Mouse (Mus musculus) liver, postnatal 0 days (tissue): ENCODE results near the gene Abl1. TPM values are rescaled to one million over a fixed set of nuclear protein-coding genes. Genes with fewer than 3 reads are reported as not detected.
A peak's percentile ranks its signal among the peaks of the same experiment; 100 is the strongest.

Experiments
- ATAC-seq: fragments of 200-750 bp; cut with Nextera tagmentation; 2 replicates; pipeline ENCODE4 v1.8.0; 2017; ENCODE audit warnings: mild to moderate bottlenecking, moderate library complexity
- DNase-seq: peaks from one replicate; pipeline ENCODE4 v3.0.0-alpha.2; 2016
- H3K27ac ChIP-seq: fragments of 300-500 bp; sonication (generic); 2 replicates; pipeline ENCODE4 v1.5.1; 2014; ENCODE audit warnings: antibody characterized with exemption, moderate library complexity, mild to moderate bottlenecking, low read depth
- H3K27me3 ChIP-seq: fragments of 300-500 bp; sonication (generic); 2 replicates; pipeline ENCODE4 v1.6.1; 2014; ENCODE audit warnings: low read length, control low read depth, mixed read lengths; ENCODE audit not compliant: insufficient read depth
- H3K36me3 ChIP-seq: fragments of 300-500 bp; sonication (generic); replicated peaks from 2 replicates; pipeline ENCODE4 v1.6.1; 2014; ENCODE audit warnings: mild to moderate bottlenecking, control low read depth, low read length, moderate library complexity, mixed read lengths; ENCODE audit not compliant: insufficient read depth
- H3K4me1 ChIP-seq: fragments of 300-500 bp; sonication (generic); 2 replicates; pipeline ENCODE4 v1.6.1; 2014; ENCODE audit warnings: antibody characterized with exemption, mild to moderate bottlenecking, control low read depth; ENCODE audit not compliant: insufficient read depth
- H3K4me2 ChIP-seq: fragments of 300-500 bp; sonication (generic); 2 replicates; pipeline ENCODE4 v1.6.1; 2014; ENCODE audit warnings: low read depth, mild to moderate bottlenecking, low read length, moderate library complexity, mixed read lengths
- H3K4me3 ChIP-seq: fragments of 300-500 bp; sonication (generic); 2 replicates; pipeline ENCODE4 v1.5.1; 2014; ENCODE audit warnings: low read depth, low read length
- H3K9ac ChIP-seq: fragments of 300-500 bp; sonication (generic); replicated peaks from 2 replicates; pipeline ENCODE4 v1.6.1; 2014; ENCODE audit warnings: mild to moderate bottlenecking, moderate library complexity
- H3K9me3 ChIP-seq: fragments of 300-500 bp; sonication (generic); 2 replicates; pipeline ENCODE4 v1.6.1; 2016; ENCODE audit warnings: mild to moderate bottlenecking, control low read depth, low read length, mixed read lengths
- CTCF ChIP-seq: sonication (generic); IDR thresholded peaks from 2 replicates; pipeline ENCODE4 v1.5.1; 2016; ENCODE audit warnings: antibody characterized with exemption, low read depth
- EP300 ChIP-seq: IDR thresholded peaks from 2 replicates; pipeline ENCODE4 v1.6.1; 2016; ENCODE audit warnings: antibody characterized with exemption, low read depth, mild to moderate bottlenecking
- WGBS: fragments of 180-500 bp; shearing (Covaris S2); extraction: QIAGEN DNeasy Blood & Tissue Kit; methylation state at CpG from one replicate; pipeline ENCODE4 v1.1.7; 2014; ENCODE audit not compliant: insufficient replicate concordance; 5-methylcytosine and 5-hydroxymethylcytosine counted together
- polyA plus RNA-seq: library from polyadenylated mRNA; unstranded; fragments of >200 nt; fragmentation: Nextera tagmentation; extraction: Ambion mirVana; gene quantifications from 2 replicates; pipeline ENCODE4 v1.2.1, GENCODE M21; 2015

The Abl1 gene
- polyA plus RNA-seq, 1 experiment from 2014 or later, result 4.1 TPM

- 85% methylated on average over 6 of the region's 6 CpGs for WGBS
- no peak for ATAC-seq
- TF ChIP-seq CTCF (no peak), EP300 (no peak)
Observed at GRCm38 (mm10) chr2:31681731-31682235, 6.4 kb upstream of the Abl1 start.

GRCm38 (mm10) chr2:31683666-31684065 lies 4.5 kb upstream of the Abl1 start:
- H3K4me2 ChIP-seq, result no peak overlapping the region
- H3K27ac ChIP-seq, result no peak overlapping the region
- no peak overlapping the region for H3K9ac ChIP-seq
- TF ChIP-seq EP300 (no peak), CTCF (peak; percentile 86)
- DNase-seq (peak; percentile 60), ATAC-seq (no peak)
- 23% methylated on average over 2 of the region's 2 CpGs for WGBS
- H3K4me1 ChIP-seq, result peaks cover 5% of the 10 kb centered on the region; the same call in 1 of the 2 replicates
- H3K36me3 ChIP-seq, result peaks cover 20% of the 10 kb centered on the region
- no peak overlapping the region for H3K4me3 ChIP-seq
- no peaks in the 10 kb centered on the region for H3K27me3 ChIP-seq
- no peaks in the 10 kb centered on the region for H3K9me3 ChIP-seq

More at GRCm38 (mm10) chr2:31681731-31682235, 6.4 kb upstream of the Abl1 start:
- Histone ChIP-seq H3K36me3 (peaks cover 25% of the 10 kb centered on the region), H3K9ac (no peak overlapping the region), H3K4me1 (no peaks in the 10 kb centered on the region), H3K27ac (no peak overlapping the region), H3K27me3 (no peaks in the 10 kb centered on the region), H3K4me3 (no peak overlapping the region), H3K9me3 (no peaks in the 10 kb centered on the region), H3K4me2 (no peak overlapping the region)
- DNase-seq, result no peak

- 0 out of 2 replicates have a peak, but pooled peaks cover 2% of the 10 kb centered on the region for H3K36me3 ChIP-seq
- H3K27me3 ChIP-seq, result no peaks in the 10 kb centered on the region
- peak overlapping the region; percentile 100 for H3K4me3 ChIP-seq
- DNase-seq (no peak), ATAC-seq (no peak)
- no peaks in the 10 kb centered on the region for H3K9me3 ChIP-seq
- TF ChIP-seq EP300, result no peak
- TF ChIP-seq CTCF, result no peak
- H3K27ac ChIP-seq, result peak overlapping the region; percentile 97
- WGBS, result under 1% methylated on average over 12 of the region's 12 CpGs
- H3K4me1 ChIP-seq, result peaks cover 20% of the 10 kb centered on the region
- H3K4me2 ChIP-seq, result peak overlapping the region; percentile 98
- H3K9ac ChIP-seq, result peak overlapping the region; percentile 100
Observed at GRCm38 (mm10) chr2:31689045-31689444, 869 bp downstream of the Abl1 start.

DNA sequence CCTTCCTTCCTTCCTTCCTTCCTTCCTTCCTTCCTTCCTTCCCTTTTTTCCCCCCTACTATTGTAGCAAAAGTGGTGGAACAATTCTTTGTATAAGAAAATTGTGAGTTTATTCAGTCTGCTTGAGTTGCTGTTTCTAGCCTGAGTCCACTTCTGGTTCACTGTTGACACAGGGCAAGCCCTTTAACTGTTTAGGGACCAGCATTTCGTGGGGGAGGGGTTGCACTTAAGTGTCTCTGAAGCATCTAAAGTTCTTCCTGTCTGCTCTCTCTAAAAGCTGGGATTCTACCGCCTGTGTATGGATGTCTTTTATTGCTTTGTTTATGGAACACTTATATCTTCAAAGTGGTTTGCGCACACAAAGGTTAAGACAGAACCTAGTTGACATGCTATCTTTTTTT lies 1.9 kb downstream of the Abl1 start:
- DNase-seq (no peak), ATAC-seq (no peak)
- H3K9me3 ChIP-seq, result no peaks in the 10 kb centered on the region
- 0 out of 2 replicates have a peak, but pooled peaks cover 2% of the 10 kb centered on the region for H3K36me3 ChIP-seq
- H3K4me1 ChIP-seq, result peaks cover 20% of the 10 kb centered on the region
- TF ChIP-seq EP300 (no peak), CTCF (no peak)
- 40% methylated on average over 3 of the region's 3 CpGs for WGBS
- peak overlapping the region; percentile 100 for H3K4me3 ChIP-seq
- H3K9ac ChIP-seq, result peak overlapping the region; percentile 100
- peak overlapping the region; percentile 98 for H3K4me2 ChIP-seq
- no peaks in the 10 kb centered on the region for H3K27me3 ChIP-seq
- H3K27ac ChIP-seq, result no peak overlapping the region

DNA sequence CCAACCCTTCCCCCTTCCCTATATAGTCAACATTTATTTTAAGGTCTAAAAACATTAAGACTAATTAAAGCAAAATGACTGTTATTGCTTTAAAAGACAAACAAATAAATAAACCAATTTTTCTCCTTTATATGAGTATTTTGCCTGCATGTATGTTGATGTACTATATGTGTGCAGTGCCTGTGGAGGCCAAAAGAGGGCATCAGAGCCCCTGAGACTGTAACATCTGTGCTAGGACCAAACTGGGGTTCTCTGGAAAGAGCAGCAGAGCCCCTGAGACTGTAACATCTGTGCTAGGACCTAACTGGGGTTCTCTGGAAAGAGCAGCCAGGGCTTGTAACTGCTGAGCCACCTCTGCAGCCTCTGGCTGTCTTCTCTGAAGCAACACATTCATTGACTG lies 10.0 kb downstream of the Abl1 start:
- no peak overlapping the region for H3K4me2 ChIP-seq
- no peak overlapping the region for H3K9ac ChIP-seq
- ATAC-seq (no peak), DNase-seq (no peak)
- peak; percentile 52 for TF ChIP-seq CTCF
- TF ChIP-seq EP300, result no peak
- no peaks in the 10 kb centered on the region for H3K4me1 ChIP-seq
- peaks cover 8% of the 10 kb centered on the region for H3K36me3 ChIP-seq
- H3K9me3 ChIP-seq, result no peaks in the 10 kb centered on the region
- no peak overlapping the region for H3K27ac ChIP-seq
- no peaks in the 10 kb centered on the region for H3K27me3 ChIP-seq
- no peak overlapping the region for H3K4me3 ChIP-seq

GRCm38 (mm10) chr2:31700545-31701446 lies 12.6 kb downstream of the Abl1 start:
- ATAC-seq, result no peak
- peaks cover 5% of the 10 kb centered on the region for H3K36me3 ChIP-seq
- no peak for DNase-seq
- H3K9me3 ChIP-seq, result no peaks in the 10 kb centered on the region
- TF ChIP-seq CTCF, result peak; percentile 22; the same call in 1 of the 2 replicates
- TF ChIP-seq EP300, result no peak
- H3K27me3 ChIP-seq, result no peaks in the 10 kb centered on the region
- H3K27ac ChIP-seq, result no peak overlapping the region
- H3K4me2 ChIP-seq, result no peak overlapping the region
- H3K4me1 ChIP-seq, result no peaks in the 10 kb centered on the region
- H3K9ac ChIP-seq, result no peak overlapping the region; the same call in 1 of the 2 replicates
- 53% methylated on average over 7 of the region's 7 CpGs for WGBS
- H3K4me3 ChIP-seq, result no peak overlapping the region
